Mouse (Mus musculus) thymus, adult 18-20 months (tissue): ENCODE measurements around the gene Sec24b.

Experiments
- DNase-seq, 2 experiments: peaks; one replicate each; pipeline ENCODE4 v3.0.0; 2022; ENCODE audit warnings: mixed read lengths in 2 of 2

Gene Sec24b

GRCm38 (mm10) chr3:130061281-130061680 is at the start of gene Sec24b:
Gene Sec24b, minus strand, starts transcription at chr3:130061553.
- peak; percentile 11 to 24 for DNase-seq

- DNase-seq = no peak
These were observed 43.1 kb upstream of the Sec24b start for GRCm38 (mm10) chr3:130104471-130104870.

DNA sequence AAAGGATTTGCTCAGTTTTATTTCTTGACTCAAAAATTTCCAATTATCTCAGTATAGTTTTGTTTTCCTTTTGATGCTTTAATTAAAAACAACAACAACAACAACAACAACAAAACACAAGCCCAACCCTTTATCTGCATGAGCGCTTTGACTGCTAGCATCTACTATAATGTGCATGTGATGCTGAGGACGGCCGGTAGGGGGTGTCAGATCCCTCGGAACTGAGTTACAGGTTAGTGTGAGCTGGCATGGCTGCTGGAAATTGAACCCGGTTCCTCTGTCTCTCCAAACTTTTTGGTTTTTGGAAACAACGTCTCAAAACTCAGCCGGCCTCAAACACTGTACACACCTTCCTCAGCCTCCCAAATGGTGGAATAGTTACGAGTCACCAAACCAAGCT is 42.1 kb upstream of the Sec24b start:
- no peak for DNase-seq

GRCm38 (mm10) chr3:130095160-130095781 is 33.9 kb upstream of the Sec24b start:
- DNase-seq = no peak

- DNase-seq = no peak
These were observed 32.9 kb upstream of the Sec24b start for GRCm38 (mm10) chr3:130094125-130094704.

- DNase-seq = no peak
These were observed 29.1 kb upstream of the Sec24b start for GRCm38 (mm10) chr3:130090460-130090859.

DNA sequence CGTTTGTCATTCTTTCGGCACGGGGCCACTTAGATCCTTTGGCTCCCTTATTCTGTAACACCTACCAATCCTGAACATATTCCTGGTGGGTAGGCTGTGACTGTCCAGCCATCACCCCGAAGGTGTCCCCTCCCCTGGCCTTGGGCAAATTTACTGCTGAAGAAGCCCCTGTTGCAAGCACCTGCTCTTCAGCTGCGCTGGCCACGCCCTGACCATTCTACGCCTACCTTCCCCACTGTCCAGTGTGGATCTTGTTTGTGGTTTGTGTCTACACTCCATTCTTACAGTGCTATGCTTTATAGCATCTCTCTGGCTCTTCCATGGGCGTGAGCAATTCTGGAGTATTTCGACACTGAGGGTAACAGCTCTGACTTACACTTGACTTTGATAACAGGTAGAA is 27.3 kb upstream of the Sec24b start:
- no peak for DNase-seq

DNA sequence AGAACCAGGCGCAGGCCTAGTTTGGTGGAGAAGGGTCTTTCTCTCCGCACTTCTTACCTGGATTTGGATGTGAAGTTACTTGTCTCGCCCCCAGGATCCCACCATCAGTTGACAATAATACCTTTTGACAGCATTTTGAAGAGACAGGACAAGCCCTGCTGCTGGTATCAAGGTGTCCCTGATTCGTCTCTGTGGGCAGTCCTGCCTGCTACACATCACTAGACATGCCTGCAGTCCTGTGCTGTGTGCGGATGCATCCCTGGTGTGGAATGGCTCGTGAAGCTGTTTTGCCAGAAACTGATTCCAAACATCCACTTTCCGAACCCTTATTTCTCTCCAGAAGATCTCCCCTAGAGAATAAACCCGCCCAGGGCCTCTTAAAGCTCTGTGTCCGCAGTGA is 26.1 kb upstream of the Sec24b start:
- no peak for DNase-seq

DNA sequence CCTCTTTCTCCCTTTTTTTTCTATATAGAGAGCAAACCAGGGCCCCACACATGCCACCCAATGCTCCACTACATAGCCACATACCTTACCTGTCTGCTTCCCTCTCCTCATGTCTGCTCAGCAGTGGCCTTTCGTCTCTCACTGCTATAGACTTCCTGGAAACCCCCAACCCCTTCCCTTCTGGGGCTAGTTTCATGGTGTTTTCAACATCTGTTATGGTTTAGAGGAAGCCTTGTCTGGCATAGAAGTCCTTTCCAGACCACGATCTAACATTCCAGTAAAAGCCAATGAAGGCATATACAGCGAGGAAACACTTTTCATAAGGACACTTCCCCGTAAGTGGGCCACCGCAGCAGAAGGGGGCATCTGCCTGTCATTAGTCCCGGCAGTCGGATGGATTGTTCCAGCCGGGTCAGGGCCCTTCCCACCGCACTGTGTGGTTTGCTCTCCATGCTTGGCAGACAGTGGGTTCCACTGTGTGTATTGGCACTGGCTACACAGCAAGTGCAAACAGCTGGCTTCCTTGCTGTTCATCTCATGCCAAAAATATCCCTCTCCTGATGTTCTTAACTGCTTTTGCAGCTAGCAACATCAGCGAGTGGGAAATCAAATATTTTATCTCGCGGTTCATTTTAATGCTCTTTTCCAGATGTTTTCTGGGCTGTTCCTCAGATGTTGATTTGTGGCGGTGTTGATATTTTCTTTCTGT is 25.2 kb upstream of the Sec24b start:
- DNase-seq = no peak

- no peak for DNase-seq
These were observed 22.0 kb upstream of the Sec24b start for GRCm38 (mm10) chr3:130083312-130083711.

- DNase-seq = no peak
These were observed 19.3 kb upstream of the Sec24b start for GRCm38 (mm10) chr3:130080666-130081065.

GRCm38 (mm10) chr3:130079794-130080193 is 18.4 kb upstream of the Sec24b start:
- peak in 1 of 2 experiments; percentile 10 for DNase-seq

DNA sequence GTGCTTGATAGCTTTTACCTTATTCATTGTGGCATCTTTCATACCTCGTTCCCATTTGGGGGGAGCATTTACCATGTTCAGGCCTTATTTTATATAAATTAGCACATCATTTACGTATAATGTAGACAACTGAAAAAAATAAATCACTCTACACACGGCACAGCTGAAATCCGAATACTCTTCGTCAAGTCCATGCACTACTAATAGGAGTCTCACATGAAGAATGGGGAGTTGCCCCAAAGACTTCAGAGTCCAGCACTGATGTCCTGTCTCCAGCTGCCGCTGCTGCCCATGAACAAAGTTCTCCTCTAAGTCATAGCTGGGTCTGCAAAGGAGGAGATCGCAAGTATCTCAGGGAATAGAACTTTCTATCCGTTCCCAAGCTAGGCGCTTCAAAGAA is 15.9 kb upstream of the Sec24b start:
- DNase-seq = no peak

DNA sequence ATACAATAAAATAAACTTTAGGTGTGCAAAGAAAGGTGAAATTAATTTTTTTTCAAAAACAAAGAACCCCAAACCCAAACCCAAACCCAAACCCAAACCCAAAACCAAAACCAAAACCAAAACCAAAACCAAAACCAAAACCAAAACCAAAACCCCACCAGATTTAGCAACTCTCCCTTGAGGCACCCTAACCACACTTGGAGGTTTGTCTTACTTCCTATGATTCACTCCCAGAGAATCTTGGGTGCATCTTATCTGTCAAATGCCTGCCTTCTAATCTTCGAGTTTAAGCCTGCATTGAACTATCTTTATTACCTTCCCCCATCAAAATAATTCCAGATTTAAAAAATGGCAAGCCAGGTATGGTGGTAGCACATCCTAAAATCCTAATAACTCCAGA is 14.4 kb upstream of the Sec24b start:
- DNase-seq = no peak

GRCm38 (mm10) chr3:130073085-130073484 is 11.7 kb upstream of the Sec24b start:
- no peak for DNase-seq

DNA sequence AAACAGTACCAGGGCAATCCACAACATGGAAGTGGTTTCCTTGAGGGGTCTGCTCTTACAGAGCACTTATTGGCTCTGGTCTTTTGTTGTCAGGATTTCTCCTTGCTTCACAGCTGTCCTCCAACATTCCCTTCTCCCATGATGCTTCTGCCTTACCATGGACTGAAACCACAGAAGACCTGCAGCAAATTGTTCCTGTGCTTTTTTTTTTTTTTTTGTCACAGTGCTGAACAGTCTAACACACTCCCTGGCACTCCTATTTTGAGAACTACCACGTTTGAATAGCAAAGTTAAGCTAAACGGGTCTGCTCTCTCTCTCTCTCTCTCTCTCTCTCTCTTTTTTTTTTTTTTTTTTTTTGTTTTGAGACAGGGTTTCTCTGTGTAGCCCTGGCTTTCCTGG is 10.6 kb upstream of the Sec24b start:
- no peak for DNase-seq

- DNase-seq = peak; percentile 76
These were observed 840 bp downstream of the Sec24b start for GRCm38 (mm10) chr3:130060396-130061029.

DNA sequence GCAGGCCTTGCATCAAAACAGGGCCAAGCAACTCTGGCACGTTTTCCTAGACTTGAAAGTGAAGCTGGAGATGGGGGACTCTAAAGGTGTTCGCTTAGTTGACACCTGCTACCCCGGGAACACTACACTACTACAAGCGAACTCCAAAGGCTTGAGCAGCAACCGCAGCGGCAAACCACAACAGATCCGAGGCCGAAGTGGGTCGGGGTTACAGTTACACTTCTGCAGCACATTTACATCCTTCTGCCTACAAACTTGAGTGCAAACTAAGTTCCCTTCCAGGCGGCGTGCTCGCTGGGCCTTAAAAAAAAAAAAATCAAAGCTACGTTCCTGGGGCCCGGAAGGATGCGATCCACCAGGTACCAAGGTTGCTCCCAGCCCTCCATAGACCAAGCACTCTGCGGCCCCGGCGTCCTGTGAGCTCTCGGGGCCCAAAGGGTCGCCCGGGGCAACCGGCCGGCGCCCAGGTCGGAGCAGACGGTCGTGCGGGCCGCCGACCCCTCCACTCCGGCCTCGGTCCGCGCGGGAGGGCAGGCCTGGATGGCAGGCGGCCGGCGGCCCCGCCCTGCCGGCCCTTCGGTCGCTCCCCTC is 1.5 kb downstream of the Sec24b start:
- peak; percentile 74 to 80 for DNase-seq

DNA sequence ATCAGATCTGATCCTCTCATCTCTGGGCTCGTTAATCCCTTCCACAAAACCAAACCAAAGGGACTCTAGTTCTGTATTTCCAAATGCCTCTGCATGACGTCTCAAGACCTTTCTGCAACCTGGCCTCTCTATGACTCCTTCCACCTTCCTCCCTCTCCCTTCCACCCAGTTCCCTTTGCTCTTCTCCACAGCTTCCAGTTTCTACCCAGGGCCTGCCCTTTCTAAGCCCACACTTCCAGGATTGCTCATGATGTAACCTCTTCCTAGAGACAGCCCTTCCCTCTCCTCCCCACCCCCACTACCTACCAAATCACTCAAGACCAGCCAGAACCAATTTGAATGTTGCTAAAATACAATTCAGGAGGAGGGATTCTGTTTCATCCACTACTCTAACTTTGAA is 2.9 kb downstream of the Sec24b start:
- no peak for DNase-seq

DNA sequence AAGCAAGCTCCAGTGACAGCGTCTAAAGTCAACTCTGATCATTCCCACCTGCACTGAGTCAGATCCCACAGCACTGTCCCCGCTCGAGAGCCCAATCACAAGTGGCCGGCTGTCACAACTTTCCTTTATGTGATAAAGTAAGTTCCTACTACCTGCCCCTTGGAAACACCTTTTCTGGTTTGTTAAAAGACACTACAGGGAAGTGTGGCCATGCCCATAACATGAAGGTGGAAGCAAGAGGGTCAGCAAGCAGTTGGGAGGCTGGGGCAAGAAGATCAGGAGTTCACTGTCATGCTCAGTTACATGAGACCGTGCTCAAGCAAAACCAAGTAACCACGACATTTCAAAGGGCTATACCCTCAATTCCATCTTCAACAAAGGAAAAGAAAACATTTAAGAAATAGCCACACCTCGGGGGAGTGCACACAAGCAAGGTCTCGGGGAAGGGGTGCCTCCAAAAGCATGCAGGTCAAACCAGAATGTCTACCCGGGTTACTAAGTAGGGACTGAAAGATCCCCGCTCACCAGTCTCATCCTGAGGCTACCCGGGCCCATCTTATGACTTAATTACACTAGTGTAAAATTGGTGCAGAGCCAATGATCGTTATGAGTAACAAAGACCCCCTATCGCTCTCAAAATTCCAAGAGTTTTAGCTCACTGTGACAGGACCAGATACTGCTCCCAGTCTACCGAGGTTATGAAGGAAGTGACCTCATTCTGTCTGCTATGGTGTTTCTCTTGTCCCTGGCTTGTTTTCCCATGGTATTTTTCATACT is 3.6 kb downstream of the Sec24b start:
- no peak for DNase-seq

- DNase-seq = no peak
These were observed 5.7 kb downstream of the Sec24b start for GRCm38 (mm10) chr3:130055416-130056385.
